Mouse (Mus musculus) activated CD4-positive, CD25-positive, alpha-beta regulatory T cell, adult 4 months (primary cell): ENCODE data around the gene Icam4. TPM values are rescaled to one million over a fixed set of nuclear protein-coding genes. Genes with fewer than 3 reads are reported as not detected.

Experiments used
- ATAC-seq: one replicate; pipeline ENCODE4 v1.8.0; 2017
- polyA plus RNA-seq, 2 experiments: library from polyadenylated mRNA; unstranded; fragments of 100-300 nt; shearing (Covaris generic); gene quantifications; one replicate each; pipeline ENCODE4 v1.2.1; 2017

Gene Icam4
- polyA plus RNA-seq, 2 experiments from 2014 or later = 2.9 to 3.8 TPM

GRCm38 (mm10) chr9:21012368-21012767 lies 16.8 kb upstream of the Icam4 start:
- no peak for ATAC-seq

DNA sequence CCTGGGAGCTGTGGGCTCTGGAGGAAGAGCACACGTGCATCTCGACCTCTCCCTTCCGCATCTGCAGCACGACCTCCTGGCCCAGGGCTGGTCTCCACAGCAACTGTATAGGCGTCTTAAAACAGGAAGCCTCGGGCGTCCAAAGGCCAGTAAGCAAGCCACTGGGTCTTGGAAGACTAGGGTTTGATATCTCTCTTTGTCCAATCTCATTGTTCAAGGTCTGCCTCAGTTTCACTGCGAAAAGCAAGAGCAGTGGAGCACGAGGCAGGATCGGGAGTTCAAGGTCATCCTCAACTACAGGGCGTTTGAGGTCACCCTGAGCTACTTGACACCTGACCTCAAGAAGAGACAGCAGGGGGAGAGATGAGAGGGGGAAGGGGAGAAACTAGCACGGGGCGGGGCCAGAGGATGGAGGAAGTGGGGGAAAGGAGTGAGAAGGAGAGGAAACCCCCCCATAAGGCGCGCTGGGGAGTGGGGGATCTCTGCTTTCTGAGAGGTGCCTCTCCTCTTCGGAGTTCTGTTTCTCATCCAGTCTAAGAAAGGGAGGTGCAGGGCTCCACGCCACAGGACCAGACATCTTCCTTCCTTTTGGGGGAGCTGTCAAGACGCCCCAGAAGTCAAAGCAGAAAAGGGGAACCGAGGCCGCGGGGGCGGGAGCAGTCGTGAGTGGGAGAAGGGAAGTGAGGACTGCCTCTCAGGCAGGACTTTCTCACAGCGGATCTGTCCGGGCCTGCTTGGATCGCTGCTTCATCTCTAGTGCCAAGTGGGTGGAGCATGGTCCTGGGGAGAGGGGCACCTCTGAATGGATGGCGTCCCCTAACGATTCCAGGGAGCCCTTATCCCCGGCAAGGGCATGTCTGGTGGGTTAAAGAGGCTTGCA lies 14.2 kb upstream of the Icam4 start:
- no peak for ATAC-seq

DNA sequence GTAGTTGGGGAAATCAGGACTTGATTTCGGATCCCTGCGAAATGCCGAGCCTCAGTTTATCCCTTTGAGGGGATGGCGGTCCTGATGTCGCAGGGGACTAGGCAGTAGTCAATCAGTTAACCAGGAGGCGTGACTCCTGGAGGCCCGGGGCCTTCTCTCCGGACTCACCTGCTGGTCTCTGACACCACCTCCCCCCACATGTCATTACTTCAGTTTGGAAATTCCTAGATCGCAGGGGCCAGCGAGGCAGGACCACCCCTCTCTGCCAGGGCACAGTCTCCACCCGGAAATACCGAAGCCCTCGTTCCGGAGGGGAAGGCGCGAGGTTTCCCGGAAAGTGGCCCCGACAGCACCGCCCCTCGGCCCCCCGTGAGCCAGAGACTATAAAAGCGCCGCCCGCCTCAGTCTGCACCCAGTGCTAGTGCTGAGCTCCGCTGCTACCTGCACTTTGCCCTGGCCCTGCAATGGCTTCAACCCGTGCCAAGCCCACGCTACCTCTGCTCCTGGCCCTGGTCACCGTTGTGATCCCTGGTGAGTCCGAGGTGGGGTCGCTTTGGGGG lies 13.5 kb upstream of the Icam4 start, which contains the start of gene Icam1:
Gene Icam1 (plus strand): TSS at position 415 of the 560 bp plus-strand sequence.
- peak; percentile 63 for ATAC-seq

DNA sequence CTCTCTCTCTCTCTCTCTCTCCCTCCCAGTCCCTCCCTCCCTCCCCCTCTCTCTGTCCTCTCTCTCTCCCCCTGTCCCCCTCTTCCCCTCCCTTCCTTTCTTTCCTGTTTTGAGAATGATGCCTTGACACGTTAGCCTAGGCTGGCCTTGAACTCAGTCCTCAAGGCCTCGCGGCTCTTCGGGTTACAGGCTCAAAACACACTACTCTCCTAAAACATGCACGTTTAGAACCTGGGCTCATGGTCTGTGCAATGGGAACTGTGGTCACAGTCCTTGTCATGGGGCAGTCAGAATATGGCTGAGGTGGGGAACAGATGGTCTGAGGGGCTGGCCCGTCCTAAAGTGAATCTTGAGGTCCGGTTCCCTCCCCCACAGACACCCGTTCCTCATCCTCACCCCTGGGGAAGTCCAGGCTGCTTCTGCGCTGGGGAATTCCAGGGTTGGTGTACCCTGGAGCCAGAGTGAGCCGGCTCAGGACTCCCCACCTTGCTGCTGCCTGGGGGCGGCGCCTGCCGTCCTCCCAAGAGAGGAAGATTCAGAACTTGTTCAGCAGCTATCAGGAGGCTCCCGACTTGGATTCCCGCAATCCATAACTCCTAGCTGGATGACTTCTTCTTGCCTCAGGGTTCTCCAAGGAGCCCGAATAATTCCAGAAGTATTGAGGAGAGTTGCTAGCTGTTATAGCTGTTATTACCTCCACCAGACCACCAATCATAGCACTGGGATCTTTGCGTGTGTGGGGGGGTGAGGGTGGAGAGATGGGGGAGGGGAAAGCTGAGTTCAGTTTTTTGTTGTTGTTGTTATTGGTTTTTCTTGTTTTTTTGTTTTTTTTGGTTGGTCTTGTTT lies 12.6 kb upstream of the Icam4 start:
- peak; percentile 38 for ATAC-seq

DNA sequence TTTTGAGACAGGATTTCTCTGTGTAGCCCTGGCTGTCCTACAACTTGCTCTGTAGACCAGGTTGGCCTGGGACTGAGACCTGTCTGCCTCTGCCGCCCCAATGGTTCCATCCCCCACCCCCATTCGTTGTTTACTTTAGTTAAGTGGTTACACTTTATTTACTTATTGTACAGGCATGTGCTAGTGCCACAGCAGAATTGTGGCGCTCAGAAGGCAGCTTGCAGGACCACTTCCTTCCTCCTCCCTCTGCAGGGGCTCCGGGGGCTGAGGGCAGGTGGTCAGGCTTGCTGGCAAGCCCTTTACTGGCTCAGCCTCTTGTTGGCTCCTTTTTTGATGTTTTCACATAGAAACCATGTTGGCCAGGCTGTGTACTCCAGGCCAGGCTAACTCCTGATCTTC lies 12.0 kb upstream of the Icam4 start:
- no peak for ATAC-seq

- ATAC-seq = no peak
These were observed 10.6 kb upstream of the Icam4 start for GRCm38 (mm10) chr9:21018600-21018999.

GRCm38 (mm10) chr9:21021363-21021762 lies 7.8 kb upstream of the Icam4 start:
- ATAC-seq = no peak

- ATAC-seq = no peak
These were observed 6.9 kb upstream of the Icam4 start for GRCm38 (mm10) chr9:21022288-21022687.

- ATAC-seq = no peak
These were observed 6.4 kb upstream of the Icam4 start for GRCm38 (mm10) chr9:21022726-21023125.

DNA sequence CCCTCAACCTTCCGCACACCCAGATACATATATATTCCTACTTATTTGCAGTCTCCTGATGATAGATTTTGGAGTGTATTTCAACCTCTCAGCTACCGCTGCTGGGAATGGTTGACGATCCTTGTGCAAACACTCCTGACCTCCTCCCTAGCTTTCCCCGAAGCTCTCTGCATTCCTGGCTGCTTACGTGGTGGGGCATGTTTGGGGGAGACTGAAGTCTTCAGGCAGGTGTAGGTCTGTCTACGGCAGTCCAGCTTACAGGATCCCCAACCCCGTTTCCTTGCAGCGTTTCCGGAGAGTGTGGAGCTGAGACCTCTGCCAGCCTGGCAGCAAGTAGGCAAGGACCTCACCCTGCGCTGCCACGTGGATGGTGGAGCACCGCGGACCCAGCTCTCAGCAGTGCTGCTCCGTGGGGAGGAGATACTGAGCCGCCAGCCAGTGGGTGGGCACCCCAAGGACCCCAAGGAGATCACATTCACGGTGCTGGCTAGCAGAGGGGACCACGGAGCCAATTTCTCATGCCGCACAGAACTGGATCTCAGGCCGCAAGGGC lies 3.8 kb upstream of the Icam4 start:
- ATAC-seq = no peak

- ATAC-seq = no peak
These were observed 2.3 kb upstream of the Icam4 start for GRCm38 (mm10) chr9:21026849-21027248.

DNA sequence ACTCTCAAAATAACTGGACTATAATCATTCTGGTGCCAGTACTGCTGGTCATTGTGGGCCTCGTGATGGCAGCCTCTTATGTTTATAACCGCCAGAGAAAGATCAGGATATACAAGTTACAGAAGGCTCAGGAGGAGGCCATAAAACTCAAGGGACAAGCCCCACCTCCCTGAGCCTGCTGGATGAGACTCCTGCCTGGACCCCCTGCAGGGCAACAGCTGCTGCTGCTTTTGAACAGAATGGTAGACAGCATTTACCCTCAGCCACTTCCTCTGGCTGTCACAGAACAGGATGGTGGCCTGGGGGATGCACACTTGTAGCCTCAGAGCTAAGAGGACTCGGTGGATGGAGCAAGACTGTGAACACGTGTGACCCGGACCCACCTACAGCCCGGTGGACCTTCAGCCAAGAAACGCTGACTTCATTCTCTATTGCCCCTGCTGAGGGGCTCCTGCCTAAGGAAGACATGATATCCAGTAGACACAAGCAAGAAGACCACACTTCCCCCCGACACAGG lies 1.3 kb upstream of the Icam4 start:
- no peak for ATAC-seq

GRCm38 (mm10) chr9:21028560-21029110 lies 538 bp upstream of the Icam4 start:
- ATAC-seq = no peak

- no peak for ATAC-seq
These were observed 955 bp downstream of the Icam4 start for GRCm38 (mm10) chr9:21030055-21030600.

GRCm38 (mm10) chr9:21030781-21031250 lies 1.6 kb downstream of the Icam4 start:
- peak; percentile 67 for ATAC-seq

GRCm38 (mm10) chr9:21031251-21031895 lies 2.2 kb downstream of the Icam4 start:
- ATAC-seq = peak; percentile 30

- no peak for ATAC-seq
These were observed 2.8 kb downstream of the Icam4 start, which contains the start of gene Icam5 for GRCm38 (mm10) chr9:21031896-21032351. Gene Icam5, plus strand, starts transcription at chr9:21032073.

DNA sequence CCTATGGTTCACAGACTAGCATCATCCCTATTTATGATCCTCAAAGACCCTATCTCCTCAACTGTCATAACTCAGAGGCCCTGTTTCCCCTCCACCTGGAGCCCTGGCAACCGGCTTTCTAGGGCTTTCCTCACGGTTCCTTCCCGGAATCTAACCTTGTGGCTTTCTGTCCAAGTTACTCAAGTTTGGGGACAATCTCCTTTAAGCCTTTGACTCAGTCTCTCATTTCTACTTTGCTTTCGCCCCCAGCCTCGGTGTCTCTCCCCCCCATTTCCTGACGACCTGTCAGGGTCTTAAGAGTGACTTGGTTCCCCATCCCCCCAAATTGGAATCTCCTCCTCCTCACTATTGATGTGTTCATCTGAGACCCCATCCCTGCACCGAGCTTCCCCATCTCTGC lies 3.3 kb downstream of the Icam4 start:
- ATAC-seq = no peak

DNA sequence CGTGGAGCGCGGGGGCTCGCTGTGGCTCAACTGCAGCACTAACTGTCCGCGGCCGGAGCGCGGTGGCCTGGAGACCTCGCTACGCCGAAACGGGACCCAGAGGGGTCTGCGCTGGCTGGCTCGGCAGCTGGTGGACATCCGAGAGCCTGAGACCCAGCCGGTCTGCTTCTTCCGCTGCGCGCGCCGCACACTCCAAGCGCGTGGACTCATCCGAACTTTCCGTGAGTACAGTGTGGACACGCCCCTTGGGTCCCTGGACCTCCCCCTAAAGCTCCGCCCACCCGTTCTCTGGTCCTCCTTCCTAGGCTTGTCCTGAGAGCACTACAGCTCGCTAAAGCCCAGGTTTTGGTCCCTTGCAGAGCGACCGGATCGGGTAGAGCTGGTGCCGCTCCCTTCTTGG lies 4.0 kb downstream of the Icam4 start:
- ATAC-seq = peak; percentile 37

- ATAC-seq = no peak
These were observed 5.4 kb downstream of the Icam4 start for GRCm38 (mm10) chr9:21034481-21035085.

DNA sequence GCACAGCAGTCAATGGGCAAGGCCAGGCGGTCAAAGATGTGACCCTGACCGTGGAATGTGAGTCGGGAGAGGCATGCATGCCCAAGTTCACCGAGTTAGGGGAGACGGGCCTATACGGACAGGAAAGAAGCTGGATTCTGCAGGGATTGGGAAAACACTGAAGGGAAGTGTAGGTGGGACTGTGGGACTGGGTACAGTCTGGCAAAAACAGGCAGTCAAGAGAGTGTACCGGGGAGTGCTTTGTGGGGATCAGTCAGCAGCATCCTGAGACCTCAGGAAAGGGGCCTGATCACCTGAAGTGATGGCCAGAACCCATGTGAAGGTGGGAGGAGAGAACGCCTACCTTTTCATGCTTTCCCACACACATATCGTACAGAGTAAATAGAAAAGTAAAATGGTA lies 6.4 kb downstream of the Icam4 start:
- ATAC-seq = no peak
